Mouse (Mus musculus): Measurements from ENCODE around the gene Ntrk2. TPM values are rescaled to one million over a fixed set of nuclear protein-coding genes. Genes with fewer than 3 reads are reported as not detected.
"Not testable (repeated sequence)": the region's sequence is repeated elsewhere in the genome, so short reads cannot be mapped to it uniquely, and the experiment has no call there.

Ntrk2 gene
- polyA plus RNA-seq, 1 experiment from 2014 or later, result 1.3 TPM

DNA sequence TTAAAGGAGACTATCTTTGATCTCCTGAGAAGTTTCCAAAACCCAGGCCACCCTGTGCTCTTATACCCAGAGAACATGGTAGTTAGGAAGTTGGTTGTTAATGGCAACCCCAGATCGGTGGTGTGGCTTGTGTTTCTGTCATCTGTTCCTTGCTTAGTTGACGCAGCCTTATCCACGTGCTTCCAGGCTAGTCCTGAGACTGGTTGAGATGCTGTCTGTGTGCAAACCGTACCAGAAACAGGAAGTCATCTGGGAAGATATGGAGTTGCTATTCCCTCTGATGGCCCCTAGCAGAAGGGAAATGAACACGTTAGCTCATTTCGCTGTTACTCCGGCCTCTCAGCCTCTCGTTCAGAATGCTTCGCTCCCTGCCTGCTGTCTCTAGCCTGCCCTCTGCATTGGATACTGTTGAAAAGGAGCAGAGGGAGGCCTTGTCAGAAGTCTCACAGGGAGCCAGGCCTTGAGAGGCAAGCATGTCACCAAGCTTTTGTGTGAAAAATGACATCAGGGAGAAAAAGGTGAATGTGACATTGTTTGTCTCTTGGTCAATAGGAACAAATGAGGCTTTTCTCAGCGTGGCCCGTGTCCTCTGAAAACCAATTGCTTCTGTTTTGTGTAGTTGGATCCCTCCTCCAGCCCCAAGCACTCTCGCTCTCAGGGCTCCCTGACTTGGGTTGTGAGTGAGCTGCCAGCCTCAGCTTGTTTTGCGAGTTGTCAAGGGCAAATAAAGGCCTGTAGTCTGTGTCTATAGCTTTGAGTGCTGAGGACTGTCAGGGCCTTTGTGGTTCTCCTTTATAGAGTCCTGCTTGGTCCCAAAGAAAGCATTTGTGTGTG lies 285.0 kb downstream of the Ntrk2 start:
- no peak for TF ChIP-seq CTCF (IDR thresholded peaks at IDR 0.05; ENCODE audit: low read depth)
- ATAC-seq (ENCODE audit: insufficient read depth), result no peak
- no peaks in the 10 kb centered on the region for H3K9me3 ChIP-seq (ENCODE audit: low read depth, low read length)
- no peak overlapping the region for H3K4me2 ChIP-seq
- no peak overlapping the region for H3K4me3 ChIP-seq (ENCODE audit: low read depth, low read length)
- H3K9ac ChIP-seq, result no peak overlapping the region
- 47% methylated on average over 13 of the region's 13 CpGs for WGBS
- no peaks in the 10 kb centered on the region for H3K36me3 ChIP-seq (ENCODE audit: insufficient read depth)
- no peaks in the 10 kb centered on the region for H3K27me3 ChIP-seq (ENCODE audit: insufficient read depth, low read length)
- H3K27ac ChIP-seq (ENCODE audit: low read depth), result no peak overlapping the region
- H3K4me1 ChIP-seq (ENCODE audit: insufficient read depth), result no peaks in the 10 kb centered on the region; the same call in 1 of the 2 replicates
- no peak for DNase-seq

DNA sequence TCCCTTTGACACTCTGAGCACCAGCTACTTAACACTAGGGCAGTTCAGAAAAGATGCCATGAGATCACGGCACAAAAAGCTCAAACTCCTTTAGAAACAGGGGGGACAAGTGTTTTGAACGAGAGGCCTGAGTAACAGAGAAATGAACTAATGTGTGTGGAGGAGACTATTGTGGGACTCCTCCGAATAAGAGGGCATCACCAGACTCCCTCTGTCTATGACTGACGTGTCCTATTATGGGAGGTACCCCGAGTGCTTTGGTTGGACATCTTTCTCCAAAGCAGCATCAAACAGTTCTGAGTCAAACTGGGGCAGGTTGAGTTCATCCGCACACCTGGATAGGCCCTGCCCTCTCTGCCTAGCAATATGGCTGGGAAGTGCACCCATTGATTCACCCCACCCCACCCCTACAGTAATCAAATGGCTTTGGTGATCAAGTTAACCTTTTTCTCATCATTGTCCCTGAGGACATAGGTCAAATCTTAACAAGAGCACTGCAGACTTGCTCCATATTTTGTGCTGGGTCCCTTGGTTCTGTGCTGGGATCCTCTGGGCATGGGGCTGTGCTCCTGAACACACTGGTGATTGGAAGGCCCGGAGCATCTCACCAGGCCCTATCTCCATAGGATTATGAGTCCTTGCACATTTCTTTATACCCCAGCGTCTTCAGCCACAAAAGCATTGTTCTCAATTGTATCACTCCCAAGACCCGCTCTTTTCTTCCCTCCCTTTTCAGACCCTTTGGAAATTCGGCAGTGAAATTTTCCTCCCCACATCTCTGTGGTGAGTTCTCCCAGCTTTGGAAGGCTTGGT lies 285.9 kb downstream of the Ntrk2 start:
- Histone ChIP-seq H3K27me3 (ENCODE audit: insufficient read depth, low read length) (no peaks in the 10 kb centered on the region), H3K4me1 (ENCODE audit: insufficient read depth) (no peaks in the 10 kb centered on the region; the same call in 1 of the 2 replicates), H3K27ac (ENCODE audit: low read depth) (no peak overlapping the region), H3K36me3 (ENCODE audit: insufficient read depth) (no peaks in the 10 kb centered on the region), H3K9me3 (ENCODE audit: low read depth, low read length) (no peaks in the 10 kb centered on the region), H3K4me2 (no peak overlapping the region), H3K4me3 (ENCODE audit: low read depth, low read length) (no peak overlapping the region), H3K9ac (no peak overlapping the region)
- DNase-seq (no peak), ATAC-seq (ENCODE audit: insufficient read depth) (no peak)
- TF ChIP-seq CTCF (IDR thresholded peaks at IDR 0.05; ENCODE audit: low read depth), result no peak
- 54% methylated on average over 10 of the region's 10 CpGs for WGBS

DNA sequence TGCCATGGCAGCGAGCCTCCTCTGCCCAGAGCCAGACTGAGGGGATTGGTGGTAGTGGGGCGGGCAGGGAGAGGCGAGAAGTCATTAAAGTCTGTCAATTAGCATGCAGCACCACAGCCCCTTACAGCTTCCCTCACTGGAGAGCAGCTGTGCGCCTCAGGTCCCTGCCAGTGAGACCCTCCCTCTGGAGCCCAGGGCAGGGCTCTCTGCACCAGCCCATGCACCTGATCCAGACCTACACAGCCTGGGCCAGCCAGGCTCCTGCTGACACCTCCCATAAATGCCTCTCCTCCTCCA lies 286.4 kb downstream of the Ntrk2 start:
- ATAC-seq (ENCODE audit: insufficient read depth), result no peak
- no peaks in the 10 kb centered on the region for H3K36me3 ChIP-seq (ENCODE audit: insufficient read depth)
- H3K4me3 ChIP-seq (ENCODE audit: low read depth, low read length), result no peak overlapping the region
- H3K9me3 ChIP-seq (ENCODE audit: low read depth, low read length), result no peaks in the 10 kb centered on the region
- H3K4me1 ChIP-seq (ENCODE audit: insufficient read depth), result no peaks in the 10 kb centered on the region; the same call in 1 of the 2 replicates
- TF ChIP-seq CTCF (IDR thresholded peaks at IDR 0.05; ENCODE audit: low read depth), result no peak
- H3K27me3 ChIP-seq (ENCODE audit: insufficient read depth, low read length), result no peaks in the 10 kb centered on the region
- 19% methylated on average over 4 of the region's 4 CpGs for WGBS
- DNase-seq, result peak; percentile 21
- H3K9ac ChIP-seq, result no peak overlapping the region
- no peak overlapping the region for H3K4me2 ChIP-seq
- no peak overlapping the region for H3K27ac ChIP-seq (ENCODE audit: low read depth)

DNA sequence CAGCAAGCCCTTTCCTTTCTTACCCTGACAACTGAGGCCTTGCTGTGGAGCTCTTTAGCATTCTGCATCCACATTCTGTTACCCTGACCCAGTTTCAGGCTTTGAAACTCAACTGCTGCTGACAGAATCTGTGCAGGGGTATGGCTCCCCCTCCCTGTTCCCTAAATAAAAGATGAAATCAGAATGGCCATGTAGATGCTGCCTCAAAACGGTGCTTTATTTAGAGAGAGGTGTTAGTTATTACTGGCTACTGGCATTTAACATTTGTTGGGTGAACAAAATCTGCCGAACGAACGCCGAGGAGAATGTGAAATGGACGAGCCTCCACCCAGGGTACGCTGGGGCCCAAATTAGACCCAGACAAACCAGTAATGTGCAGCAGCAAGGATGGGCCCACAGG lies 288.4 kb downstream of the Ntrk2 start:
- H3K4me1 ChIP-seq (ENCODE audit: insufficient read depth), result no peaks in the 10 kb centered on the region; the same call in 1 of the 2 replicates
- DNase-seq (no peak), ATAC-seq (ENCODE audit: insufficient read depth) (no peak)
- H3K36me3 ChIP-seq (ENCODE audit: insufficient read depth), result no peaks in the 10 kb centered on the region
- WGBS, result 89% methylated on average over 7 of the region's 7 CpGs
- no peaks in the 10 kb centered on the region for H3K9me3 ChIP-seq (ENCODE audit: low read depth, low read length)
- H3K4me3 ChIP-seq (ENCODE audit: low read depth, low read length), result no peak overlapping the region
- no peak for TF ChIP-seq CTCF (IDR thresholded peaks at IDR 0.05; ENCODE audit: low read depth)
- no peak overlapping the region for H3K27ac ChIP-seq (ENCODE audit: low read depth)
- H3K4me2 ChIP-seq, result no peak overlapping the region
- H3K9ac ChIP-seq, result no peak overlapping the region
- H3K27me3 ChIP-seq (ENCODE audit: insufficient read depth, low read length), result no peaks in the 10 kb centered on the region

DNA sequence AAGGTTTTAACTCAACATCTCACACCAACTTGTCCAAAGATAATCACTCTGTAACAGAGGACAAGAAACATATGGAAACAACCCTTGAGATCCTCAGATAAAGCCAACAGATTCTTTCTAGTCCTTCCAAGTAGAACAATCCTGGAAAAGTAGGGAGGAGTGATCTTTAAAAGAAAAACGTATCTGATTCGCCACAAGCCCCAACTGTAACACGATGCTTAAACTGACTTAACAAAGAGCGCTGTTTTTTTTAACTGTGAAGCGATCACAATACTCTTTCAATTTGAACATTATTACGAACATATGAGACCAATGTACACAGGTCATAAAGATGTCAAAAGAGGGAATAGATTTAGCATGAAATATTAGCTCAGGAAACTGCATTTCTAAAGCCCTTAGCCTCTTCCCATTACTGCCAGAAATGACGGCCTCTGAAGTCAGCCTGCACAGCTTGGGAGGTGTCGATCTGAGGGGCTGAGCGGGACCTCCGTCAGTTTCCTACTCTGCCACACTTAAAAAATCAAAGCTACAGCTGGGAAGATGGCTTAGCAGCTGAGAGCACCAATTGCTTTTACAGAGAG lies 289.5 kb downstream of the Ntrk2 start:
- Histone ChIP-seq H3K27me3 (ENCODE audit: insufficient read depth, low read length) (no peaks in the 10 kb centered on the region), H3K9ac (no peak overlapping the region), H3K27ac (ENCODE audit: low read depth) (no peak overlapping the region), H3K36me3 (ENCODE audit: insufficient read depth) (no peaks in the 10 kb centered on the region), H3K4me3 (ENCODE audit: low read depth, low read length) (no peak overlapping the region), H3K4me2 (peak overlapping the region; percentile 5; the same call in 1 of the 2 replicates), H3K9me3 (ENCODE audit: low read depth, low read length) (no peaks in the 10 kb centered on the region), H3K4me1 (ENCODE audit: insufficient read depth) (no peaks in the 10 kb centered on the region; the same call in 1 of the 2 replicates)
- ATAC-seq (ENCODE audit: insufficient read depth) (peak; percentile 51), DNase-seq (peak; percentile 55)
- no peak for TF ChIP-seq CTCF (IDR thresholded peaks at IDR 0.05; ENCODE audit: low read depth)
- 17% methylated on average over 10 of the region's 10 CpGs for WGBS

DNA sequence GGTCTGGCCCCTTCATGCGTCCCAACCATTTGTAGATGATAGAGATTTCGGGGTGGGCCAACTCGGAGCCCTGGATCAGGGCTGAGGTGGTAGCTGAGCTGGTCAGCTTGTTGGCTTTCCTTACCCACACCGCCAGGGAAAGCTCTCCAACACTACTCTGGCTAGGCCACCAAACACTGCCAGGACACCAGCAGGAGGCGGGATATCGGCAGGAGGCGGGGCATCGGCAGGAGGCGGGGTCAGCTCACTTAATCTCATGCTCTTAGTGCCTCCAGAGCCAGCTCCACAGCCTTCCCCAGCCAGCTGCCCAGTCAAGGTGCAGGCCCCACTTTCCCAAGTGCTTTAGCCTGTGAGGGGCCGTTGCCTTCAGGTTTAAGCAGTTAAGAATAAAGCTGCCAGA lies 293.7 kb downstream of the Ntrk2 start:
- 0 out of 2 replicates have a peak, but pooled peaks have one; percentile 19 for TF ChIP-seq CTCF (IDR thresholded peaks at IDR 0.05; ENCODE audit: low read depth)
- H3K36me3 ChIP-seq (ENCODE audit: insufficient read depth), result no peaks in the 10 kb centered on the region
- H3K4me1 ChIP-seq (ENCODE audit: insufficient read depth), result no peaks in the 10 kb centered on the region; the same call in 1 of the 2 replicates
- WGBS, result 39% methylated on average over 10 of the region's 10 CpGs
- ATAC-seq (ENCODE audit: insufficient read depth) (no peak), DNase-seq (no peak)
- no peak overlapping the region for H3K4me2 ChIP-seq
- no peak overlapping the region for H3K27ac ChIP-seq (ENCODE audit: low read depth)
- no peaks in the 10 kb centered on the region for H3K27me3 ChIP-seq (ENCODE audit: insufficient read depth, low read length)
- H3K9me3 ChIP-seq (ENCODE audit: low read depth, low read length), result no peaks in the 10 kb centered on the region
- no peak overlapping the region for H3K9ac ChIP-seq
- no peak overlapping the region for H3K4me3 ChIP-seq (ENCODE audit: low read depth, low read length)

DNA sequence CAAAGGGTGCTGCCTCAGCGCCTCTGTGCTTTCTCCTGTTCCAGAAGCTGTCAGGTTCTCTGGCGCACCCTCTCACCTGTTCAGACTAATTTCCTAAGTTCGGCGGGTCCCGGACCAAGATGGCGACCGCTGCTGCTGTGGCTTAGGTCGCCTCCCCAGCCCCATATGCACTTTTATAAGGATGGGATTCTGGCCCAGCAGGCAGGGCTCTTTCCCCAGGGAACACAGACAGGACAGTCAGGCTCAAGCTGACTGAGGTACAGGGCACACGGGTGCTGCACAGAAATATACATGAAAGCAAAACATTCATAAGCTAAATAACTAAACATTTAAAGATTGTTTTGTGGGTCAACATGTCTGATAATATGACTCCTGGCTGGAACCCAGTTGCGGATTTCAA lies 301.4 kb downstream of the Ntrk2 start:
- not testable (repeated sequence) for H3K27ac ChIP-seq (ENCODE audit: low read depth)

More for the DNA sequence above, 301.4 kb downstream of the Ntrk2 start:
- not testable (repeated sequence) for H3K4me3 ChIP-seq (ENCODE audit: low read depth, low read length); ATAC-seq (ENCODE audit: insufficient read depth); H3K36me3 ChIP-seq (ENCODE audit: insufficient read depth); H3K9me3 ChIP-seq (ENCODE audit: low read depth, low read length); H3K4me2 ChIP-seq; DNase-seq; H3K27me3 ChIP-seq (ENCODE audit: insufficient read depth, low read length); H3K9ac ChIP-seq; H3K4me1 ChIP-seq (ENCODE audit: insufficient read depth)
- WGBS, result 91% methylated on average over 10 of the region's 10 CpGs
